Mouse (Mus musculus) urinary bladder, adult 2 months (tissue): ENCODE data around the gene Hsd11b2. TPM values are rescaled to one million over a fixed set of nuclear protein-coding genes. Genes with fewer than 3 reads are reported as not detected.
"Not testable (repeated sequence)": the region's sequence is repeated elsewhere in the genome, so short reads cannot be mapped to it uniquely, and the experiment has no call there.

ENCODE experiments used
- DNase-seq: peaks from one replicate; pipeline ENCODE4 v3.0.0; 2022; ENCODE audit warnings: low spot score
- polyA plus RNA-seq: library from polyadenylated mRNA; depleted of rRNA; stranded (reverse); fragments of >200 nt; gene quantifications from 2 replicates; pipeline ENCODE4 v1.2.3, GENCODE M21; 2012; rRNA removed

The Hsd11b2 gene
- polyA plus RNA-seq, 1 experiment: 0.52 TPM

GRCm38 (mm10) chr8:105563871-105564270 is 45.3 kb downstream of the Hsd11b2 start:
- no peak for DNase-seq

GRCm38 (mm10) chr8:105564573-105565229 is 46.1 kb downstream of the Hsd11b2 start:
- not testable (repeated sequence) for DNase-seq

- no peak for DNase-seq
These were observed 46.9 kb downstream of the Hsd11b2 start for GRCm38 (mm10) chr8:105565401-105565881.

GRCm38 (mm10) chr8:105565952-105566702 is 47.6 kb downstream of the Hsd11b2 start, which contains the start of gene Atp6v0d1:
Atp6v0d1 (minus strand) TSS chr8:105566047.
- DNase-seq: peak; percentile 96

GRCm38 (mm10) chr8:105566703-105567595 is 48.4 kb downstream of the Hsd11b2 start:
- peak; percentile 34 for DNase-seq

GRCm38 (mm10) chr8:105571810-105572209 is 53.3 kb downstream of the Hsd11b2 start:
- no peak for DNase-seq

- DNase-seq: no peak
These were observed 54.9 kb downstream of the Hsd11b2 start for GRCm38 (mm10) chr8:105573427-105573826.

Other genes with a start within 250 kb of the Hsd11b2 start
- gene Hsf4, start 249.0 kb upstream of the Hsd11b2 start, polyA plus RNA-seq: 4.8 TPM in 2 replicates
- 2.8 and 4.0 TPM in 2 replicates for gene Nol3, start 242.6 kb upstream of the Hsd11b2 start, polyA plus RNA-seq
- 2.7 and 2.9 TPM in 2 replicates for gene 4931428F04Rik, start 228.9 kb upstream of the Hsd11b2 start, polyA plus RNA-seq
- 4.3 and 4.5 TPM in 2 replicates for gene Exoc3l, start 222.7 kb upstream of the Hsd11b2 start, polyA plus RNA-seq
- gene E2f4, start 221.1 kb upstream of the Hsd11b2 start, polyA plus RNA-seq: 59.3 and 75.5 TPM in 2 replicates
- 25.2 and 29.0 TPM in 2 replicates for gene Elmo3, start 213.2 kb upstream of the Hsd11b2 start, polyA plus RNA-seq
- gene Lrrc29, start 192.5 kb upstream of the Hsd11b2 start, polyA plus RNA-seq: 3.9 and 6.1 TPM in 2 replicates
- gene Tmem208, start 192.4 kb upstream of the Hsd11b2 start, polyA plus RNA-seq: 72.7 and 103 TPM in 2 replicates
- 17.0 and 18.4 TPM in 2 replicates for gene Fhod1, start 170.8 kb upstream of the Hsd11b2 start, polyA plus RNA-seq
- 2.6 and 3.4 TPM in 2 replicates for gene Slc9a5, start 169.9 kb upstream of the Hsd11b2 start, polyA plus RNA-seq
- 0.25 and 0.50 TPM in 2 replicates for gene Plekhg4, start 145.5 kb upstream of the Hsd11b2 start, polyA plus RNA-seq
- 0.06 and 0.10 TPM in 2 replicates for gene Kctd19, start 105.3 kb upstream of the Hsd11b2 start, polyA plus RNA-seq
- 0.48 and 0.53 TPM in 2 replicates for gene Lrrc36, start 105.2 kb upstream of the Hsd11b2 start, polyA plus RNA-seq
- 84.1 and 93.7 TPM in 2 replicates for gene Tppp3, start 47.2 kb upstream of the Hsd11b2 start, polyA plus RNA-seq
- gene Zdhhc1, start 21.9 kb upstream of the Hsd11b2 start, polyA plus RNA-seq: 56.7 and 64.7 TPM in 2 replicates
- gene Atp6v0d1, start 47.3 kb downstream of the Hsd11b2 start, polyA plus RNA-seq: 144 and 148 TPM in 2 replicates
- gene Ripor1, start 86.5 kb downstream of the Hsd11b2 start, polyA plus RNA-seq: 12.1 and 26.0 TPM in 2 replicates
- 21.6 and 31.5 TPM in 2 replicates for gene Ctcf, start 117.8 kb downstream of the Hsd11b2 start, polyA plus RNA-seq
- gene Agrp, start 118.6 kb downstream of the Hsd11b2 start, polyA plus RNA-seq: 0.27 and 0.89 TPM in 2 replicates
- 0.53 and 0.61 TPM in 2 replicates for gene Carmil2, start 167.5 kb downstream of the Hsd11b2 start, polyA plus RNA-seq
- gene Acd, start 182.3 kb downstream of the Hsd11b2 start, polyA plus RNA-seq: 18.2 and 18.8 TPM in 2 replicates
- 11.2 and 15.4 TPM in 2 replicates for gene Pard6a, start 182.4 kb downstream of the Hsd11b2 start, polyA plus RNA-seq
- not detected in 2 replicates for gene 4933405L10Rik, start 188.9 kb downstream of the Hsd11b2 start, polyA plus RNA-seq
- 9.6 and 11.5 TPM in 2 replicates for gene Enkd1, start 189.5 kb downstream of the Hsd11b2 start, polyA plus RNA-seq
- gene Gfod2, start 239.9 kb downstream of the Hsd11b2 start, polyA plus RNA-seq: 5.2 and 5.9 TPM in 2 replicates